Mouse (Mus musculus) limb, embryonic 14.5 days (tissue): ENCODE results near the gene Herpud1. TPM values are rescaled to one million over a fixed set of nuclear protein-coding genes. Genes with fewer than 3 reads are reported as not detected.

Source experiments
- ATAC-seq: fragments of 200-750 bp; cut with Nextera tagmentation; 2 replicates; pipeline ENCODE4 v1.8.0; 2017; ENCODE audit warnings: low read depth, moderate number of reproducible peaks, moderate TSS enrichment; ENCODE audit not compliant: low FRiP score
- DNase-seq: peaks from one replicate; pipeline ENCODE4 v3.0.0-alpha.2; 2015; ENCODE audit warnings: low spot score
- H3K27ac ChIP-seq: fragments of 300-500 bp; sonication (generic); replicated peaks from 2 replicates; pipeline ENCODE4 v1.5.1; 2014; ENCODE audit warnings: low read depth, mild to moderate bottlenecking, low read length, moderate library complexity, mixed read lengths
- H3K27me3 ChIP-seq: fragments of 300-500 bp; sonication (generic); 2 replicates; pipeline ENCODE4 v1.6.1; 2014; ENCODE audit warnings: low read length, mixed read lengths; ENCODE audit not compliant: control insufficient read depth, insufficient read depth
- H3K36me3 ChIP-seq: fragments of 300-500 bp; sonication (generic); 2 replicates; pipeline ENCODE4 v1.6.1; 2014; ENCODE audit warnings: mild to moderate bottlenecking, low read length, moderate library complexity, mixed read lengths; ENCODE audit not compliant: control insufficient read depth, insufficient read depth
- H3K4me1 ChIP-seq: fragments of 300-500 bp; sonication (generic); 2 replicates; pipeline ENCODE4 v1.6.1; 2014; ENCODE audit warnings: antibody characterized with exemption, low read length, mixed read lengths; ENCODE audit not compliant: control insufficient read depth, insufficient read depth
- H3K4me2 ChIP-seq: fragments of 300-500 bp; sonication (generic); replicated peaks from 2 replicates; pipeline ENCODE4 v1.6.1; 2014; ENCODE audit warnings: low read depth, mild to moderate bottlenecking, low read length, moderate library complexity; ENCODE audit not compliant: severe bottlenecking
- H3K4me3 ChIP-seq: fragments of 300-500 bp; sonication (generic); replicated peaks from 2 replicates; pipeline ENCODE4 v1.5.1; 2014; ENCODE audit warnings: low read length
- H3K9ac ChIP-seq: fragments of 300-500 bp; sonication (generic); 2 replicates; pipeline ENCODE4 v1.6.1; 2014; ENCODE audit warnings: mild to moderate bottlenecking, low read depth, low read length, moderate library complexity; ENCODE audit not compliant: severe bottlenecking
- H3K9me3 ChIP-seq: fragments of 300-500 bp; sonication (generic); 2 replicates; pipeline ENCODE4 v1.6.1; 2016; ENCODE audit warnings: low read length; ENCODE audit not compliant: control insufficient read depth
- POLR2A ChIP-seq: fragments of 200-500 bp; IDR thresholded peaks from 2 replicates; pipeline ENCODE4 v1.8.0; 2012; ENCODE audit warnings: inconsistent platforms, mild to moderate bottlenecking, moderate library complexity, borderline replicate concordance; ENCODE audit not compliant: insufficient read depth, insufficient read length; ENCODE audit errors: extremely low read depth
- WGBS: fragments of 180-500 bp; shearing (Covaris S2); extraction: QIAGEN DNeasy Blood & Tissue Kit; methylation state at CpG from one replicate; pipeline ENCODE4 v1.1.7; 2014; 5-methylcytosine and 5-hydroxymethylcytosine counted together
- polyA plus RNA-seq, 2 experiments: library from polyadenylated mRNA; depleted of rRNA in 1 of 2; stranded (reverse) in 1 of 2; unstranded in 1 of 2; fragments of >200 nt; fragmentation: Nextera tagmentation in 1 of 2; extraction: Ambion mirVana in 1 of 2; gene quantifications; 2 replicates each; pipeline versions ENCODE4 v1.2.1 to v1.2.3; 2012 to 2014

The Herpud1 gene
- polyA plus RNA-seq, 2 experiments = 72.9 to 84.1 TPM

DNA sequence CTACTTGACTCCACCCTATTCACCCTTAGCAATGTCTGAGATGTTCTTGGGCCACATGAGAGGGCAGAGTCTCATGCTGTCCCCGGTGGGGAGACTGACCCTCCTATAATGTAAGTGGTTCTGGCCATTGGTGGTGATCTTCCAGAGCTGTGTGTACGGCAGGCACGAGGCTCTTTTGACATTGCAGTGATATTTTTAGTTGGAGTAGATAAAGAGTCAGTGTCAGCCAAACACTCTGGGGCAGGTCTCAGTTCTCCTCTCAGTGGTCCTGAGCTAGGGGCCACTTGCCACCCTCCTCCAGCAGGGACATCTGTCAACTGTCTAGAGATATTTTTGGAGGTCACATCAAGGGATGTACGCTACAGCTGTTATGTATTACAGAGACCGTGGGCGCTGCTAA, 29.0 kb upstream of the Herpud1 start:
- Histone ChIP-seq H3K9ac (no peak overlapping the region), H3K36me3 (no peaks in the 10 kb centered on the region), H3K27ac (no peak overlapping the region), H3K9me3 (no peaks in the 10 kb centered on the region), H3K4me2 (no peak overlapping the region), H3K4me1 (no peaks in the 10 kb centered on the region), H3K27me3 (no peaks in the 10 kb centered on the region), H3K4me3 (no peak overlapping the region)
- no peak for TF ChIP-seq POLR2A
- WGBS = 80% methylated on average over 6 of the region's 6 CpGs
- ATAC-seq (no peak), DNase-seq (no peak)

DNA sequence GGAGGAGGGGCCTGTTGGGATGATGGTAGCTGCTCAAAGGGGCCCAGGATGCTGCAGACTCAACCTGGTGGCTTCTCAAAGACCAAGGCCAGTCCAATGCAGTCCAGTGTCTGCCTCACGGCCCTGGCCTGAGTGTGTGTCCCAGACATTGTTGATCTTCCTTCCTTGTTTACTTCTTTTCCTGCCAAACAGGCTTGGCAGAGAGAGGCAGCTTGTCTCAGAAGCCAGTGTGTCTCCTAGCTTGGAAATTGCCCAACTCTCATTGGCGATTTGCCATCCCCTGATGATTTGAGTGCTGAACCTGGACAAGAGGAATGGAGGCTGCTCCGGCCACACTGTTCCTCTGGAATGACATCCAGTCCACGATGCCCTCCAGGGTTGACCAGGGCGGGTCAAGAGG, 27.7 kb upstream of the Herpud1 start:
- Histone ChIP-seq H3K27ac (no peak overlapping the region), H3K36me3 (no peaks in the 10 kb centered on the region), H3K27me3 (no peaks in the 10 kb centered on the region), H3K9me3 (no peaks in the 10 kb centered on the region), H3K4me2 (no peak overlapping the region), H3K9ac (no peak overlapping the region), H3K4me3 (no peak overlapping the region), H3K4me1 (no peaks in the 10 kb centered on the region; the same call in 1 of the 2 replicates)
- no peak for TF ChIP-seq POLR2A
- WGBS = 72% methylated on average over 5 of the region's 5 CpGs
- ATAC-seq (no peak), DNase-seq (no peak)

GRCm38 (mm10) chr8:94361774-94362431, 24.3 kb upstream of the Herpud1 start:
- no peak for TF ChIP-seq POLR2A
- H3K4me3 ChIP-seq = no peak overlapping the region
- no peaks in the 10 kb centered on the region for H3K27me3 ChIP-seq
- H3K9me3 ChIP-seq = no peaks in the 10 kb centered on the region
- ATAC-seq (no peak), DNase-seq (no peak)
- no peaks in the 10 kb centered on the region; the same call in 1 of the 2 replicates for H3K4me1 ChIP-seq
- no peak overlapping the region for H3K9ac ChIP-seq
- H3K36me3 ChIP-seq = no peaks in the 10 kb centered on the region
- H3K4me2 ChIP-seq = no peak overlapping the region
- H3K27ac ChIP-seq = no peak overlapping the region
- WGBS = 84% methylated on average over 6 of the region's 6 CpGs

- no peak overlapping the region for H3K27ac ChIP-seq
- no peak for TF ChIP-seq POLR2A
- 87% methylated on average over 7 of the region's 7 CpGs for WGBS
These were observed 23.5 kb upstream of the Herpud1 start for GRCm38 (mm10) chr8:94362607-94363239.

GRCm38 (mm10) chr8:94363288-94363688, 22.9 kb upstream of the Herpud1 start:
- Histone ChIP-seq H3K9me3 (no peaks in the 10 kb centered on the region), H3K4me1 (no peaks in the 10 kb centered on the region; the same call in 1 of the 2 replicates), H3K36me3 (no peaks in the 10 kb centered on the region), H3K27ac (no peak overlapping the region), H3K27me3 (no peaks in the 10 kb centered on the region), H3K9ac (no peak overlapping the region), H3K4me3 (no peak overlapping the region), H3K4me2 (no peak overlapping the region)
- ATAC-seq = no peak
- DNase-seq = peak; percentile 21
- no peak for TF ChIP-seq POLR2A
- WGBS = 36% methylated on average over 4 of the region's 4 CpGs

More at GRCm38 (mm10) chr8:94362607-94363239, 23.5 kb upstream of the Herpud1 start:
- ATAC-seq (no peak), DNase-seq (no peak)
- H3K36me3 ChIP-seq = no peaks in the 10 kb centered on the region
- H3K4me3 ChIP-seq = no peak overlapping the region
- H3K9ac ChIP-seq = no peak overlapping the region
- H3K27me3 ChIP-seq = no peaks in the 10 kb centered on the region
- no peaks in the 10 kb centered on the region for H3K9me3 ChIP-seq
- no peaks in the 10 kb centered on the region; the same call in 1 of the 2 replicates for H3K4me1 ChIP-seq
- H3K4me2 ChIP-seq = no peak overlapping the region
